Mouse (Mus musculus): ENCODE data around the gene Zfp719. TPM values are rescaled to one million over a fixed set of nuclear protein-coding genes. Genes with fewer than 3 reads are reported as not detected.
A peak's percentile ranks its signal among the peaks of the same experiment; 100 is the strongest.

The Zfp719 gene
- polyA plus RNA-seq, 1 experiment from 2014 or later = 16.5 TPM

- WGBS = 93% methylated on average over 5 of the region's 5 CpGs
- H3K27me3 ChIP-seq (ENCODE audit: control insufficient read depth, insufficient read depth, low read length) = no peaks in the 10 kb centered on the region
- H3K27ac ChIP-seq (ENCODE audit: low read depth, low read length) = no peak overlapping the region
- H3K36me3 ChIP-seq (ENCODE audit: control insufficient read depth, insufficient read depth, low read length) = peaks cover 35% of the 10 kb centered on the region
- no peak for ATAC-seq (ENCODE audit: low read depth)
- no peaks in the 10 kb centered on the region for H3K9me3 ChIP-seq (ENCODE audit: control insufficient read depth, low read length)
- no peak overlapping the region for H3K4me2 ChIP-seq (ENCODE audit: low read depth, low read length)
- H3K4me3 ChIP-seq (ENCODE audit: low read depth, low read length) = no peak overlapping the region
- peaks cover 12% of the 10 kb centered on the region for H3K4me1 ChIP-seq (ENCODE audit: control insufficient read depth, insufficient read depth, low read length)
- H3K9ac ChIP-seq (replicated peaks; ENCODE audit: low read depth, low read length) = no peak overlapping the region
Measured at GRCm38 (mm10) chr7:43584790-43585189, 5.4 kb downstream of the Zfp719 start.

GRCm38 (mm10) chr7:43601884-43602283 lies 22.5 kb downstream of the Zfp719 start:
- no peaks in the 10 kb centered on the region for H3K36me3 ChIP-seq (ENCODE audit: control insufficient read depth, insufficient read depth, low read length)
- H3K4me2 ChIP-seq (ENCODE audit: low read depth, low read length) = no peak overlapping the region
- ATAC-seq (ENCODE audit: low read depth) = no peak
- WGBS = 9% methylated on average over 5 of the region's 5 CpGs
- no peaks in the 10 kb centered on the region for H3K9me3 ChIP-seq (ENCODE audit: control insufficient read depth, low read length)
- no peak overlapping the region for H3K27ac ChIP-seq (ENCODE audit: low read depth, low read length)
- H3K27me3 ChIP-seq (ENCODE audit: control insufficient read depth, insufficient read depth, low read length) = no peaks in the 10 kb centered on the region
- H3K4me3 ChIP-seq (ENCODE audit: low read depth, low read length) = no peak overlapping the region
- no peaks in the 10 kb centered on the region for H3K4me1 ChIP-seq (ENCODE audit: control insufficient read depth, insufficient read depth, low read length)
- no peak overlapping the region for H3K9ac ChIP-seq (replicated peaks; ENCODE audit: low read depth, low read length)

DNA sequence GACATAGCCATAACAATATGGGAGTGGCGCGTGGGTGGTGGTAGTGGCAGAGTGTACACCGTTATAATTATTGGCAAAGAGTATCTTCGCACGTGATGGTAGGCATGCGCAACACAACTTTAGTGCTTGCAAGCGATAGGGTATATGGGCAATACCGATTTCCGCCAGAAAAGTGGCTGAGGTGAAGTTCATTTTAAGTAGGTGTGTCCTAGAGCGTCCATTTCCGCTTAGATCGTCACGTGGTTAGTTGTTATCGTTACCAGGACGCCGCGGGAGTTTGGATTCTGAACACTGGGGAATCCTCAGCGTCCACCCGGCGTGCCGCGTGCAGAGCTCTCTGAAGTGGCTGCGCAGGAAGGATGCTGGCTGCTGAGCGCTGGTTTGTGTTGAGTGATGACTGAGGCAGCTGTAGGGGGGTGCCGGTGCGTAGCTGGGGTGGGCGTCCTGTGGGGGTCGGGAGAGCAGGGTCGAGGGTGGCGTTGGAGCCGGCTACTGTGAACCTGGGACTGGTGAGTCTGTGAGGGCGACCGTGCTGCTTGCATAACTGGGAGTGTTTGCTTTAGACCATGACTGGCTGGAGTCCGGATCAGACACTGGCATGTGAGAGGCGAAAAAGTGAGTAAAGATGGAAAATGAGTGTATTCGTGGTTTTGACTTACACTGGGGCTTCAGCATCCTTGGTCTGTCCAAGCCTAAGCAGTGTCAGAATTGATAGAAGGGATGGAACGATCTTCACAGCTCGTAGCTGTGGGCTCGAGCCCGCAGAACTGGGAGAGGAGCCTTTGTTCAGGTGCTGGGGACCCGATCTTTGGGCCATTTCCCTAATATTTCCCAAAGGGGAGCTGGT lies 27.7 kb downstream of the Zfp719 start, which contains the start of gene Zfp819:
TSS of gene Zfp819 (plus strand) at position 274 of the 847 bp plus-strand sequence.
- H3K4me2 ChIP-seq (ENCODE audit: low read depth, low read length) = peak within 1 kb of the TSS; percentile 71
- H3K9ac ChIP-seq (replicated peaks; ENCODE audit: low read depth, low read length) = peak within 1 kb of the TSS; percentile 42; the same call in 1 of the 2 replicates
- no peaks in the 10 kb centered on the region for H3K9me3 ChIP-seq (ENCODE audit: control insufficient read depth, low read length)
- 0 out of 2 replicates have a peak, but pooled peaks cover 3% of the 10 kb centered on the region for H3K4me1 ChIP-seq (ENCODE audit: control insufficient read depth, insufficient read depth, low read length)
- H3K27me3 ChIP-seq (ENCODE audit: control insufficient read depth, insufficient read depth, low read length) = no peaks in the 10 kb centered on the region
- H3K27ac ChIP-seq (ENCODE audit: low read depth, low read length) = no peak within 1 kb of the TSS
- peak; percentile 92 for ATAC-seq (ENCODE audit: low read depth)
- WGBS = 17% methylated on average over 41 of the region's 41 CpGs
- H3K4me3 ChIP-seq (ENCODE audit: low read depth, low read length) = peak within 1 kb of the TSS; percentile 33
- H3K36me3 ChIP-seq (ENCODE audit: control insufficient read depth, insufficient read depth, low read length) = no peaks in the 10 kb centered on the region

GRCm38 (mm10) chr7:43607743-43608287 lies 28.4 kb downstream of the Zfp719 start:
- no peak overlapping the region for H3K4me3 ChIP-seq (ENCODE audit: low read depth, low read length)
- H3K4me2 ChIP-seq (ENCODE audit: low read depth, low read length) = peak overlapping the region; percentile 71
- H3K27me3 ChIP-seq (ENCODE audit: control insufficient read depth, insufficient read depth, low read length) = no peaks in the 10 kb centered on the region
- H3K4me1 ChIP-seq (ENCODE audit: control insufficient read depth, insufficient read depth, low read length) = 0 out of 2 replicates have a peak, but pooled peaks cover 3% of the 10 kb centered on the region
- H3K36me3 ChIP-seq (ENCODE audit: control insufficient read depth, insufficient read depth, low read length) = no peaks in the 10 kb centered on the region
- no peaks in the 10 kb centered on the region for H3K9me3 ChIP-seq (ENCODE audit: control insufficient read depth, low read length)
- H3K9ac ChIP-seq (replicated peaks; ENCODE audit: low read depth, low read length) = no peak overlapping the region
- 40% methylated on average over 5 of the region's 5 CpGs for WGBS
- ATAC-seq (ENCODE audit: low read depth) = no peak
- H3K27ac ChIP-seq (ENCODE audit: low read depth, low read length) = no peak overlapping the region

- H3K4me3 ChIP-seq (ENCODE audit: low read depth, low read length) = no peak overlapping the region
- no peaks in the 10 kb centered on the region for H3K36me3 ChIP-seq (ENCODE audit: control insufficient read depth, insufficient read depth, low read length)
- no peaks in the 10 kb centered on the region for H3K9me3 ChIP-seq (ENCODE audit: control insufficient read depth, low read length)
- no peak overlapping the region for H3K9ac ChIP-seq (replicated peaks; ENCODE audit: low read depth, low read length)
- no peak overlapping the region for H3K27ac ChIP-seq (ENCODE audit: low read depth, low read length)
- no peaks in the 10 kb centered on the region for H3K27me3 ChIP-seq (ENCODE audit: control insufficient read depth, insufficient read depth, low read length)
- no peak for ATAC-seq (ENCODE audit: low read depth)
- 83% methylated on average over 7 of the region's 7 CpGs for WGBS
- 0 out of 2 replicates have a peak, but pooled peaks cover 3% of the 10 kb centered on the region for H3K4me1 ChIP-seq (ENCODE audit: control insufficient read depth, insufficient read depth, low read length)
- no peak overlapping the region for H3K4me2 ChIP-seq (ENCODE audit: low read depth, low read length)
Measured at GRCm38 (mm10) chr7:43608316-43608824, 29.0 kb downstream of the Zfp719 start.

DNA sequence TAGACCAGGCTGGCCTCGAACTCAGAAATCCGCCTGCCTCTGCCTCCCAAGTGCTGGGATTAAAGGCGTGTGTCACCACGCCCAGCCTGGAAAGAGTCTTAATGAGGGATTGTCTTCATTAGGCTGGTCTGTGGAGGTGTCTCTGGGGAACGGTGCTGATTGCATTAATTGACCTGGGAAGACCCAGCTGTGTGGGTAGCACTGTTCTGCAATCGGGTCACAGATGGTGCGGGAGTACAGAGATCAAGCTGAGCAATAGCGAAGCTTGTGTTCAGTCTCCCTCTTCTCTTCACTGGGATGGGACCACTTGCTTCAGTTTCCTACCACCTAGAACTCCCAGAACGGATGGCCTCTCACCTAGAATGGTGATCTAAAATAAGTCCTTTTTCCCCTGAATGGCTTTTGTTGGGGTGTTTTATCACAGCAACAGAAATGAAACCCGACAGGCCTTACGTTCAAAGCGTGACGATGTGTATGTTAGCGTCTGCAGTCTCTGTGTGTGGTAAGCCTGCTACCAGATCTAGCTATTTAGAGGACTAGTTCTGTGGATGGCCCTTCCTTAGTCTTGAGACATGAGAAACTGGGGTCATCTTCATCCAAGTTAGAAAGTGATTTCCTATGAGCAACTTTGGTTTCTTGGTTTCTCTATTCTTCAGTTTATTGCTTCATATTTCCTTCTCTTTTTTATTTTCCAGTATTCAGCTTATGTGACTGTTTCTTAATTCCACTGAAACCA lies 34.6 kb downstream of the Zfp719 start:
- no peaks in the 10 kb centered on the region for H3K27me3 ChIP-seq (ENCODE audit: control insufficient read depth, insufficient read depth, low read length)
- no peaks in the 10 kb centered on the region for H3K36me3 ChIP-seq (ENCODE audit: control insufficient read depth, insufficient read depth, low read length)
- no peak for ATAC-seq (ENCODE audit: low read depth)
- H3K4me2 ChIP-seq (ENCODE audit: low read depth, low read length) = no peak overlapping the region
- no peaks in the 10 kb centered on the region for H3K9me3 ChIP-seq (ENCODE audit: control insufficient read depth, low read length)
- H3K27ac ChIP-seq (ENCODE audit: low read depth, low read length) = no peak overlapping the region
- no peak overlapping the region for H3K4me3 ChIP-seq (ENCODE audit: low read depth, low read length)
- no peak overlapping the region for H3K9ac ChIP-seq (replicated peaks; ENCODE audit: low read depth, low read length)
- no peaks in the 10 kb centered on the region for H3K4me1 ChIP-seq (ENCODE audit: control insufficient read depth, insufficient read depth, low read length)
- WGBS = 80% methylated on average over 14 of the region's 14 CpGs

- H3K4me2 ChIP-seq (ENCODE audit: low read depth, low read length) = no peak overlapping the region
- H3K36me3 ChIP-seq (ENCODE audit: control insufficient read depth, insufficient read depth, low read length) = no peaks in the 10 kb centered on the region
- no peak overlapping the region for H3K9ac ChIP-seq (replicated peaks; ENCODE audit: low read depth, low read length)
- WGBS = 83% methylated on average over 7 of the region's 7 CpGs
- no peaks in the 10 kb centered on the region for H3K9me3 ChIP-seq (ENCODE audit: control insufficient read depth, low read length)
- no peak overlapping the region for H3K4me3 ChIP-seq (ENCODE audit: low read depth, low read length)
- H3K4me1 ChIP-seq (ENCODE audit: control insufficient read depth, insufficient read depth, low read length) = no peaks in the 10 kb centered on the region
- H3K27ac ChIP-seq (ENCODE audit: low read depth, low read length) = no peak overlapping the region
- no peaks in the 10 kb centered on the region for H3K27me3 ChIP-seq (ENCODE audit: control insufficient read depth, insufficient read depth, low read length)
- no peak for ATAC-seq (ENCODE audit: low read depth)
Measured at GRCm38 (mm10) chr7:43622927-43623326, 43.5 kb downstream of the Zfp719 start.

DNA sequence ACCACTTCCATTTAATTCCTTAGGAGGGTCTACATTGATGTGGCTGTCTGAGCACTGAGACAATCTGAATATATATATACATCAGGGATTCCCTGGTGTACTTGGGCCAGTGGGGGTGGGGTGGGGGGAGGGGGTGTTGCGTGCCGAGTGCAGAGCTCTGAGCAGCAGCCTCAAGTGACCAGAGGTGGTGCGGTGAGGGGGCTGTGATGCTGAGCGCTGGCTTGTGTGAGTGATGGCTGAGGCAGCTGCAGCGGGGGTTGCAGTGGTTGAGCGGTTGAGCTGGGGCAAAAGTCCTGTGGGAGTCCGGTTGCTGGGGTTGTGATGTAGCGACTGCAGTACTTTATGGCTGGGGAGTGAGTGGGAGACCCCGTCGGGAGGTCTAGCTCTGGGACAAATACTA lies 44.4 kb downstream of the Zfp719 start:
- H3K4me2 ChIP-seq (ENCODE audit: low read depth, low read length) = no peak overlapping the region
- no peak overlapping the region for H3K27ac ChIP-seq (ENCODE audit: low read depth, low read length)
- no peaks in the 10 kb centered on the region for H3K27me3 ChIP-seq (ENCODE audit: control insufficient read depth, insufficient read depth, low read length)
- no peak overlapping the region for H3K9ac ChIP-seq (replicated peaks; ENCODE audit: low read depth, low read length)
- no peaks in the 10 kb centered on the region for H3K36me3 ChIP-seq (ENCODE audit: control insufficient read depth, insufficient read depth, low read length)
- no peak overlapping the region for H3K4me3 ChIP-seq (ENCODE audit: low read depth, low read length)
- 0 out of 2 replicates have a peak, but pooled peaks have one; percentile 54 for ATAC-seq (ENCODE audit: low read depth)
- H3K9me3 ChIP-seq (ENCODE audit: control insufficient read depth, low read length) = no peaks in the 10 kb centered on the region
- 12% methylated on average over 10 of the region's 10 CpGs for WGBS
- no peaks in the 10 kb centered on the region for H3K4me1 ChIP-seq (ENCODE audit: control insufficient read depth, insufficient read depth, low read length)
